Mouse (Mus musculus): Measurements from ENCODE around the gene Mrpl23. TPM values are rescaled to one million over a fixed set of nuclear protein-coding genes. Genes with fewer than 3 reads are reported as not detected.

Mrpl23 gene
- polyA plus RNA-seq, 1 experiment = 21.3 TPM

DNA sequence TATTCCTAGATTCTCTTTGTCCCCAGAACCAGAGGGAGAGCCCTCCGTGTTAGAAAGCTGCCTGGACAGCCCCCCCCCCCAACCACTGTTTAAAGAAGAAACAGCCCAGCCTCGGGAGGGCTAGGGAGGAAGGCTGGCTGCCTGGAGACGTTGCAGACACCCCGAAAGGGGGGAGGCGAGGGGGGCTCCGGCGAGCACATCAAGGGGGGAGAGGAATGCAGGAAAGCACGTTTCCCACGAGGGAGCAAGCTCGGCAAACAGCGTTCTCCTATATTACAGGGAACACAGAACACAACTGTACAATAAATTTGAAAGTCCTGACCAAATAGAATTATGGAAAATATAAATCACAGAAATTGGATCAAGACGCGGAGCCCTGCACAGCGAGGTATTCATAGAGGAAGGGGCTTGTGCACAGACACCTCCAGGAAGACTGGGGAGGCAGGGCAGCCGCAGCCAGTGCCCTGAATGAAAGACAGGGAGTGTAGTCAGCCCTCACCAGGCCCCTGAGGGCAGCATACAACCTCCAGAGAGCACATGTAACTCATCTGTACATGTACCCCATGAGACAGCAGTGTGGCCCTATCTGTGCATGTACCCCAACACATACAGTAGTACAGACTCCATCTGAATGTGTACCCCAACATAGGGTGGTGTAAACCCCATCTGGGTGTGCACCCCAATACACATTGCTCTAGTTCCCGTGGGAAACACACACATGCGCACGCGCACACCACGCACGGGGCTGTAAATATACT, 16.1 kb upstream of the Mrpl23 start:
- DNase-seq = no peak
- 59% methylated on average over 21 of the region's 21 CpGs for WGBS
- Histone ChIP-seq H3K36me3 (ENCODE audit: control insufficient read depth, insufficient read depth, low read length) (no peaks in the 10 kb centered on the region), H3K4me3 (ENCODE audit: control insufficient read depth, insufficient read depth, low read length) (no peak overlapping the region), H3K27me3 (ENCODE audit: control insufficient read depth, insufficient read depth, low read length) (no peaks in the 10 kb centered on the region), H3K27ac (ENCODE audit: control insufficient read depth, insufficient read depth, low read length) (no peak overlapping the region), H3K4me1 (replicated peaks; ENCODE audit: control insufficient read depth, insufficient read depth, low read length) (no peaks in the 10 kb centered on the region)
- TF ChIP-seq POLR2A (IDR thresholded peaks at IDR 0.05; ENCODE audit: control insufficient read depth, extremely low read depth, insufficient read depth, low read length, poor library complexity) (no peak), CTCF (IDR thresholded peaks at IDR 0.05; ENCODE audit: borderline replicate concordance, control insufficient read depth, extremely low read depth, insufficient read depth, low read length, poor library complexity) (no peak)

DNA sequence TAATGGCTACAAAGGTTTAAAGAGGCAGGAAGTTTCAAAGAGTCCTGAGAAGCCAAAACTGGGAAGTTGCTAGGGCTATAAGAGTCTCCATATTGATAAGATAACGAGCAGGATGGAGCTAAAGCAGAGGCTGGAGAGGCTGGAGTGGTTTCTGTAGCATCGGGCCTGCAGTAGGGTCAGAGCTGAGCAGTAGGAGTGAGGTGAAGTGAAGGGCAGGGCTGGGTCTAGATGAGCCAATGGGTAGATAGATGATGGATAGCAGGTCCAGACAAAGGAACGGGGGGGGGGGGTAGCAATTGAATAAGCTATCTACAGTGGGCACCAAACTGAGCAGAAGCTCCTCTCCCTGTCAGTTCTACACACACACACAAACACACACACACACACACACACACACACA, 15.0 kb upstream of the Mrpl23 start:
- Histone ChIP-seq H3K36me3 (ENCODE audit: control insufficient read depth, insufficient read depth, low read length) (no peaks in the 10 kb centered on the region), H3K4me3 (ENCODE audit: control insufficient read depth, insufficient read depth, low read length) (no peak overlapping the region), H3K4me1 (replicated peaks; ENCODE audit: control insufficient read depth, insufficient read depth, low read length) (no peaks in the 10 kb centered on the region), H3K27me3 (ENCODE audit: control insufficient read depth, insufficient read depth, low read length) (no peaks in the 10 kb centered on the region), H3K27ac (ENCODE audit: control insufficient read depth, insufficient read depth, low read length) (no peak overlapping the region)
- no peak for DNase-seq
- WGBS = 79% methylated on average over 3 of the region's 3 CpGs
- no peak for TF ChIP-seq POLR2A (IDR thresholded peaks at IDR 0.05; ENCODE audit: control insufficient read depth, extremely low read depth, insufficient read depth, low read length, poor library complexity)
- no peak for TF ChIP-seq CTCF (IDR thresholded peaks at IDR 0.05; ENCODE audit: borderline replicate concordance, control insufficient read depth, extremely low read depth, insufficient read depth, low read length, poor library complexity)

DNA sequence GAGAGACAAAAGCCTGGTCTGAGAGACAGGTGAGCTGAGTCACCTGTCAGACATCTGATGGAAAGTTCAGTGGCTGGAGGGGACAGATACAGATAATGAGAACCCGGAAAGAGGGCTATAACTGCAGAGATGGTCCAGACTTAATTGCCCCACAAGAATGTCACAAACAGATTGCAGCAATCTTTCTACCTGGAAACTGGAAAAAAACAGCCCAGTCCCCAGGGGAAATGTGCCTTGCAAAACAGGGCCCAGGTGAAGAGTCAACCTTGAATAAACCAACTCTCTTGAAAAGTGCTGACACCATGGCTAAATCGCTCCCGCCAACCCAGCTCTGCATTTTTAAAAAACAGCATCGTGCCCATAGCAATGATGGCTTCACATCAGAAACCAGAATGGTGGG, 12.2 kb upstream of the Mrpl23 start:
- no peak for DNase-seq
- Histone ChIP-seq H3K27ac (ENCODE audit: control insufficient read depth, insufficient read depth, low read length) (no peak overlapping the region), H3K4me3 (ENCODE audit: control insufficient read depth, insufficient read depth, low read length) (no peak overlapping the region), H3K27me3 (ENCODE audit: control insufficient read depth, insufficient read depth, low read length) (no peaks in the 10 kb centered on the region), H3K36me3 (ENCODE audit: control insufficient read depth, insufficient read depth, low read length) (no peaks in the 10 kb centered on the region), H3K4me1 (replicated peaks; ENCODE audit: control insufficient read depth, insufficient read depth, low read length) (no peaks in the 10 kb centered on the region)
- WGBS = 93% methylated on average over 4 of the region's 4 CpGs
- no peak for TF ChIP-seq CTCF (IDR thresholded peaks at IDR 0.05; ENCODE audit: borderline replicate concordance, control insufficient read depth, extremely low read depth, insufficient read depth, low read length, poor library complexity)
- no peak for TF ChIP-seq POLR2A (IDR thresholded peaks at IDR 0.05; ENCODE audit: control insufficient read depth, extremely low read depth, insufficient read depth, low read length, poor library complexity)

DNA sequence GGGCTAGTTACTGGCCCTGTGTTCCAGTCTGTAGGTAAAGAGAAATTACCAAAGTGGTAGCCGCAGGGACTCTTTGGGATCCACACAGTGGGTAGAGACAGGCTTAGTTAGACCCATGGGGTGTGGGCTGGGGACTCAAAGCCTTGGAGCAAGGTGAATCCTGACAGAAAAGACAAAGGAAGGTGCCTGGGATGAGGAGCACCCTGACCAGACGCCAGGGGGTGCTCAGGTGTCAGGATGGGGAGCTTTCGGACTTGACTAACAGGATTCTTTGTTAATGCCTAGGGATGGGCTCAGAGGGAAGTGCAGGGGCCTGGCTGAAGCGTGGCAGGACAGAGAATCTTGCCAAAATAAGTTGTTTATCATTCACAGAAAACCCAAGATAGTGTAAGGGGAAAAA, 10.1 kb upstream of the Mrpl23 start:
- Histone ChIP-seq H3K27ac (ENCODE audit: control insufficient read depth, insufficient read depth, low read length) (no peak overlapping the region), H3K36me3 (ENCODE audit: control insufficient read depth, insufficient read depth, low read length) (no peaks in the 10 kb centered on the region), H3K27me3 (ENCODE audit: control insufficient read depth, insufficient read depth, low read length) (no peaks in the 10 kb centered on the region), H3K4me3 (ENCODE audit: control insufficient read depth, insufficient read depth, low read length) (no peak overlapping the region), H3K4me1 (replicated peaks; ENCODE audit: control insufficient read depth, insufficient read depth, low read length) (no peaks in the 10 kb centered on the region)
- DNase-seq = no peak
- 51% methylated on average over 4 of the region's 4 CpGs for WGBS
- no peak for TF ChIP-seq POLR2A (IDR thresholded peaks at IDR 0.05; ENCODE audit: control insufficient read depth, extremely low read depth, insufficient read depth, low read length, poor library complexity)
- no peak for TF ChIP-seq CTCF (IDR thresholded peaks at IDR 0.05; ENCODE audit: borderline replicate concordance, control insufficient read depth, extremely low read depth, insufficient read depth, low read length, poor library complexity)

DNA sequence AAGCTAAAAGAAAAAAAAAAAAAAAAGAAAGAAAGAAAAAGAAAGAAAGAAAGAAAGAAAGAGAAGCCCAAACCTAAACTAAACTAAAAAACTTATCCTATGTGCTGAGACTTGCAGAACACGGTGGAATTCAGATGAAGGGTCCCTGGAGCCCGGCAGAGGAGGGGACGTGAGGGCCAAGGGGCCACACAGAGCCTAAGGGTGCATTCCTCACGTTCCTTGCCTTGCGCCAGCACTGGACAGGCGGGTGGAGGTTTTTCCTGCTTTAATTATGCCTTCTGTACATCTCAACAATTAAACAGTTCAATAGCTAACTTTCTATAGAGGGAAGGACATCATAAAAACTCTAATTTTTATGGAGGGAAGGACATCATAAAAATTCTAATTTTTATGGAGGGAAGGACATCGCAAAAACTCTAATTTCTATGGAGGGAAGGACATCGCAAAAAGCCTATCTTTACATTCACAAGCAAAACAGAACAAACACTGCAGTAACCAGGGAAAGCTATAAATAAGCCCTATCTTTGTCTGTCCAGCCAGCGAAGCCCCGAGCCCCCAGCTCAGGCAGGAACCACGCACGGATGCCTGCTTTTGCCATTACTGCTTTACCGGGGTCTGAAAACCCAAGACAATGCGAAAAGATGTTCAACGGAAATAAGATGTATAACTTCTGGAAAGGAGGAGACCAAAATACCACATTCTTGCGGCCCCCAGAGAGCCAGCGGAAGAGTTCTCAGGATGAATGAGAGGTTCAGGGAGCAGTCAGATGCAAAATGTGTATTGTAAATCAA, 9.1 kb upstream of the Mrpl23 start:
- DNase-seq = no peak
- WGBS = 91% methylated on average over 17 of the region's 17 CpGs
- H3K27me3 ChIP-seq (ENCODE audit: control insufficient read depth, insufficient read depth, low read length) = no peaks in the 10 kb centered on the region
- no peak overlapping the region for H3K27ac ChIP-seq (ENCODE audit: control insufficient read depth, insufficient read depth, low read length)
- H3K4me3 ChIP-seq (ENCODE audit: control insufficient read depth, insufficient read depth, low read length) = no peak overlapping the region
- TF ChIP-seq CTCF (IDR thresholded peaks at IDR 0.05; ENCODE audit: borderline replicate concordance, control insufficient read depth, extremely low read depth, insufficient read depth, low read length, poor library complexity) = no peak
- no peak for TF ChIP-seq POLR2A (IDR thresholded peaks at IDR 0.05; ENCODE audit: control insufficient read depth, extremely low read depth, insufficient read depth, low read length, poor library complexity)
- no peaks in the 10 kb centered on the region for H3K4me1 ChIP-seq (replicated peaks; ENCODE audit: control insufficient read depth, insufficient read depth, low read length)
- H3K36me3 ChIP-seq (ENCODE audit: control insufficient read depth, insufficient read depth, low read length) = no peaks in the 10 kb centered on the region

DNA sequence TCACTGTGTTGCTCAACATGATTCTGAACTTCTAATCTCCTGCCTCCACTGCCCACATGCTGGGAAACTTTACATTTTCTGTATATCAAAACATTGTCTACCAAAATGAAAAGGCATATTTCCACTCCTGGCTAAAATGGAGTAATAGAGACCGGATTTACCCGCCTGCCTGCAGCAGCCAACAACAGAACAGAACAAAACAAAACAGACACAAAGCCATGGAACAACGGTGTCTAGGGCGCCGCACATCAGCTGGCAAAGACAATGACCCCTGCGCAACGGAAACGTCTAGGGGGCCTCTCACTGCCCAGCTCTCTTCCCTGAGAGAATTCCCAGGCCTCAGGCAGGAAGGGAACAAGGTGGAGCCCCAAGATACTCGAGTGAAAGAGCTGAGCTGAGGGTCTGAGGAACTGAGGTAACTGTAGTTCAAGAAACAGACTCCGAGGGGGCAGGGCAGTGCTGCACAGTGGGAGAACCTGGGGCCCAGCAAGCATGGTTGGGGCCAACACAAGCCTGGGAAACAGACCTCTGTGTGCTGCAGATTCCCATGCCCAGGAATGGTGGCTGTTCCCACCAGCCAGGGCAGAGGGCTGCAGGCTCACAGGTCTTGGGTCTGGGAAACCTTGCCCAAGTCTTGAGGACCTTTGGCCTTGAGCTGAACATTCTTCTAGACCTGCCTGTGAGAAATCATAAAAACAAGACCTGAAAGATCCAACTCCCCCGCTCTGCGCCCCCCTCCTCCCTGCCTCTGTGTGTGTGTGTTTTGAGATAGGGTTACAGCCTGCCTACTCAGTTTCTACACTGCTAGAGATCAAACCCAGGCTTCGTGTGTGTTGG, 6.9 kb upstream of the Mrpl23 start:
- no peak for DNase-seq
- Histone ChIP-seq H3K4me3 (ENCODE audit: control insufficient read depth, insufficient read depth, low read length) (no peak overlapping the region), H3K27ac (ENCODE audit: control insufficient read depth, insufficient read depth, low read length) (no peak overlapping the region), H3K27me3 (ENCODE audit: control insufficient read depth, insufficient read depth, low read length) (no peaks in the 10 kb centered on the region), H3K4me1 (replicated peaks; ENCODE audit: control insufficient read depth, insufficient read depth, low read length) (no peaks in the 10 kb centered on the region), H3K36me3 (ENCODE audit: control insufficient read depth, insufficient read depth, low read length) (no peaks in the 10 kb centered on the region)
- TF ChIP-seq CTCF (IDR thresholded peaks at IDR 0.05; ENCODE audit: borderline replicate concordance, control insufficient read depth, extremely low read depth, insufficient read depth, low read length, poor library complexity) (no peak), POLR2A (IDR thresholded peaks at IDR 0.05; ENCODE audit: control insufficient read depth, extremely low read depth, insufficient read depth, low read length, poor library complexity) (no peak)
- 81% methylated on average over 13 of the region's 13 CpGs for WGBS

Data from thymus, adult 2 months (tissue).